Mouse (Mus musculus) embryo, embryonic 10 days (tissue): Measurements from ENCODE around the gene A630089N07Rik.

Experiments used
- DNase-seq: peaks from one replicate; pipeline ENCODE4 v3.0.0-alpha.2; 2015; ENCODE audit warnings: low spot score

A630089N07Rik gene

DNA sequence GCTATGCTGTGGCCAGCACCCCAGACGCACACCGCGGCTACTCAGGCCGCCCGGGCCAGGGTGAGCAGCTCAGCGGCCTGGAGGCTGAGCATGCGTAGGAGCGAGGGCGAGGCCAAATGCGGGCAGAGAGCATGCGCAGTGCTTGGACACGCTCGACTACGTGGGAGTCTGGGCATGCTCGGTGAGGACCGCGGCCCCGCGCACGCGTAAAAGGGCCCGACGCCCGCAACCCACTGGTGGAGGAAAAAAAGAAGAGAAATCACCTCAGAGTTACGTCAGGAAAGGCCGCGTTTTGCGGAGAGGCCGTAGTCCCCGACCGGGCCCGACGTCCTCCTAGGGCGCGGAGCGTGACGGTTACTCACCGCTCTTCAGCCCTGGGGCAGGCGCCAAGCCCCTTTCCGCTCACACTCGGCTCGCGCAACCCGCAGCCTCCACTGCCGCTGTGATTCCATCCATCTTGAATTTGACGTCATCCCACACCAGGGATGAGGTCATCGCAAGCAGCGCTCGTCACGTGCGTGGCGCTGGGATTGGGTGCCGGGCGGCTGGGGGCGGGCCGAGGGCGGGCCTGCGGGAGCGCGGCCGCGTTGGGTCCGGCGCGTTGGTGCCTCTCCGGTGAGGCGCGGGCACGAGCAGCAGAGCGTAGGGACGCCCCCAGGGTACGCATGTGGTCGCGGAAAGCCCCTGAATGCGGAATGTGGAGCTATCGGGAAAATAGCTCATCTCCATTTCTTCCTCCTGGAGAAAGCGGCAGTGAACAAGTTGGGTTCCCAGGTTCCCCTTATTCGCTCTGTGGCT lies 119.9 kb downstream of the A630089N07Rik start, which contains the start of the genes C2cd2 and Zbtb21:
Gene C2cd2, minus strand, starts transcription at position 448 of the 798 bp plus-strand sequence.
Gene Zbtb21, minus strand, starts transcription at position 472 of the 798 bp plus-strand sequence.
- DNase-seq, result peak; percentile 99

DNA sequence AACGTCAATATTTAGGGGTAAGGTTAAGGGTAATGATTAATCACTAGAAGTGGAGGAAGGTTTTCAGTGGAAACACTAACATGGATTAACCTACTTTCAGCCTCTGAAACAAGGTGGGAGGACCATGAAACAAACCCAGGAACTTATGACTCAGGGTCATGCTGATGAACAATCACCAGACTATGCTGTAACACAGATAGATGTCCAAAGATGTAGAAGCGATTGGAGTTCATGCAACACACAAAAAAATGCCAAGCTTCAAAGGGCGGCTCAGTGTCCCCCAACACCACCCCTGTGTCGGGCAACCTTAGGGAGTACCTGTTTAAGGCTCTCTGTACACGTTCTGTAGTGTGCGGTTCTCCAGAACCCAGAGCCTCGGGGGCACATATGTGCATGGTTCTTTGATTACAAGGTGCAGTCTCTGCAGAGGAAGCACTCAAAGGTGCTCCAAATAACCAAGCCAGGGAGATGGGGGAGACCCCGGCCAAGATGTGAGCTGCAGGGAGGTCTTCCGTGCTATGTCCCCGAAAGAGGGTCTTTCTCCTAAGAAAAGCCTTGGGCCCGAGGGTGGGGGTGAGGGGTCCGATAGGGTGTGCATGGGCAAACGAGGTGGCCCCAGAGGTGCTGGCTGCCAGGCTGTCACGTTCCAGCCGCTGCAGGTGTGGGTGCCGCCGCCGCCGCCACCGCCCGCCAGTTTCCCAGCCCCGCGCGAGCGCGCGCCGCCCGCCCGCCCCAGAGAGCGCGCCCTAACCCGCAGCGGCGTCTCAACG lies 120.7 kb downstream of the A630089N07Rik start:
- DNase-seq, result no peak

GRCm38 (mm10) chr16:97960348-97960747 lies 121.9 kb downstream of the A630089N07Rik start:
- DNase-seq, result no peak

GRCm38 (mm10) chr16:97958401-97958973 lies 123.8 kb downstream of the A630089N07Rik start:
- no peak for DNase-seq

DNA sequence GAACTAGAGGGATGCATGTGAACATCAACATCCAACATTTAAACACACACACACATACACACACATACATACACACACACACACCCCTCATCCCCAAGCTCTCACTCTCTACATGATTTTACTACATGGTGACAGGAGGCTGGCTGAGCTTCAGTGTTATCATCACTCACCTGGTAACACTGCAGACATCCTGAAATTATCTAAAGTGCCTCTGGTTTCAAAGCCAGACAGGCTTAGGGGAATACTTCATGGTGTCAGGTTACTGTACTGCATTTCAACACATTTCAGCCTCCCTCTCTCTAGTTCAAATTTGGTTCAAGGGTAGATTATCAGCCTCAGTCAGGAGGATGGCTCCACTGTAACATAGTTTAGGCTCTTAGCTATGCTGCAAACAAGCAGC lies 124.6 kb downstream of the A630089N07Rik start:
- DNase-seq, result no peak

DNA sequence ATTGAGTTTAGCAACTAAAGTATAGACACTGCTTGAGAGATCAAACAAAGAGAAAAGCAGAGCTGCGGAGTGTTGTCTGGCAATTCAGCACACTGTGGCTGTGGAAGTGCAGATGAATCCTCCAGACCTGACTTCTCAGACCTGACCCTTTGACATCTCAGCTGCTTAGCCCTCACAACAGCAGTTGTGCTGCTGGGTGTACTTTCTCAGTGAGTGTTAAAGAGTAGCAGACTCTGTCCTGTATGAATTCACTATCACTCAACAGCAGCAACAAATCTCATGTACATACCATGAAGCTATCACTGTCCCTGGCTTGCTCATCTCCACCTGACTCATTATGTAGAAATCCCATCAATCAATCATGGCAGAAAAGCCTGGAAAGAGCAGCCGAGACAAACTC lies 126.2 kb downstream of the A630089N07Rik start:
- no peak for DNase-seq

DNA sequence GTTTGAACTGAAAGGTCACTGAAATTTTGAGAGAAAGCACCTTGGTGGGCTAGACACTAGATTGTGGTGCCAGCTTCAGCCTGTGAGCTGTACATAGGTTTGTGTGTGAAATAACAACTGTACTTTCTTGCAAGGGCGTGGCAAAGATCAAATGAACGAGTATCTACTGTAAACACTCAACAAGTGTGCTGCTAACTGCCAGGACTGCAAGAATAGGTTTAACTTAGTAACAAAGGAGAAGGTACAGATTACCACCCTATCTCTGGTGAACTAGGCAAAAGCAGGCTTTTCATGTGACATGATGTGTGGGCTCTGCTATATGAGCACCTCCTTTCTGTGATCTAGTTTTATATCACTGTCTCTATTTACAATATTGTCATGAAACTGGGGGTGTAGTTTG lies 128.9 kb downstream of the A630089N07Rik start:
- DNase-seq, result no peak

GRCm38 (mm10) chr16:97952801-97953200 lies 129.4 kb downstream of the A630089N07Rik start:
- DNase-seq, result no peak

DNA sequence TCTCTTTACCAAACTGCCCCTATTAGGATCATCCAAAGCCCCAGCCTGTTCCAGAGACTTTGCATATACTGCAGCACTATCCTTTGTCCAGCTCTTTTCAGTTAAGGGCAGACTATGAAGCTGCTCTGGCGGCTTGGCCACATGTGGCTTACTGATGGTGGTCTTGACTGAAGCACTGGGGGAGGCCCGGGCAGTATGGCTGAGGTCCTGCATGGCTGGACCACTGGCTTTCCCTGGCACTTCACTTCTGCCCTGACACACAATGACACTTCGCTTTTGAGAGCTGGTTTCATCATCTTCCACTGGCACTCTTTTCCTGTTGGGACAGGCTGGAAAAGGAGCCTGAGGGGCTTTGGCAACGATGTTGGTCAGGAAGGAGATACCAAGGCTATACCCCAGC lies 129.9 kb downstream of the A630089N07Rik start:
- DNase-seq, result no peak
